Mouse (Mus musculus) induced T-regulatory cell, adult 2 months (primary cell): ENCODE data around the gene Gm10337.

Experiments used
- DNase-seq: peaks from one replicate; pipeline ENCODE4 v3.0.0-alpha.2; 2012; ENCODE audit warnings: low read depth

Gene Gm10337

DNA sequence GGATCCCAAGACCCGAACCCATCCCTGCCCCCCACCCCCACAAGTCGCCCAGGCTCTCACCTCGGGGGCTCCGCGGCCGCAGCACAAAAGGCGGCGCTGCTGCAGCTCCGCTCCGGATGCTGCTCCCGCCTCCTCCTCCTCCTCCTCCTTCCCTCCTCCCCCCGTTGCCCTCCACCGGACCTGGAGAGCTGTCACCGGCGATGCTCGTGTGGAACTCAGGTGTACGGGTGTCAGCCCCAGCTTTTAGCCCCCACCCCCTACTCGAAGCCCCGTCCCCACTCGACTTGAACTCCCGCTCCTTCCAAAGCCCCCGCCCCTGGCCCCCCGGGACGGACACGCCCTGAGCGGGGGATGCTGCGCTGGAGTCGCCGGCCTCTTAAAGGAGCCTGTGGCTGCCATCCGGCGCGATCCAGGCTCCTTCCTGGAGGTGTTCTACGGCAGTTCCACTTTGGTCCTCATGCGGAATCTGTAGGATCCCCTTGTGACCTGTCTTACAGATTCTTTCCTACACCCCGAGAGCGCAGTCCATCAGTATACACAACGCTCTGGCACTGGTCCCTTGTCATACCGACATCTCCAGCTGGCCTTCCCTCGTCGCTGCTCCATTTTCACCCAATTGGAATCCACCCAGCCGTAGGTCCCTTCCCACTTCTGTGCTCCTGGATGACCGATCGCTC is 13.3 kb downstream of the Gm10337 start, which contains the start of gene Map3k12:
TSS of gene Map3k12 (minus strand) at position 337 of the 677 bp plus-strand sequence.
- peak; percentile 84 for DNase-seq

DNA sequence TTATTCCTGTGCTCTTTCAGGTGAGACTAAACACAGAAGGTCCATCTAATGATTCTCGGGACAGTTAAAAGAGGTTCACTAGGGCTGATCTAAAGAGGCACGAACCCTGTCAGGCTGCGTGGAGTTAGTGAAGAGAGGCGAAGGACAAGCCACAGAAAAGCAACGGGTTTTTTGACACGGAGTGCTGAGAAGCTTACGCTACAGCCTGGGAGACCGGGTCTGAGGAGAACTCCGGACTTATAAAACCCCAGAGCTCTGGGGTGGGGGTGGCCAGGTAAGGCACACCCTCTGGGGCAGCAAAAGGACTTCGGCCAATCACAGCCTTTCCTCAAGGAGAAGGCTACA is 14.1 kb downstream of the Gm10337 start:
- DNase-seq: no peak

DNA sequence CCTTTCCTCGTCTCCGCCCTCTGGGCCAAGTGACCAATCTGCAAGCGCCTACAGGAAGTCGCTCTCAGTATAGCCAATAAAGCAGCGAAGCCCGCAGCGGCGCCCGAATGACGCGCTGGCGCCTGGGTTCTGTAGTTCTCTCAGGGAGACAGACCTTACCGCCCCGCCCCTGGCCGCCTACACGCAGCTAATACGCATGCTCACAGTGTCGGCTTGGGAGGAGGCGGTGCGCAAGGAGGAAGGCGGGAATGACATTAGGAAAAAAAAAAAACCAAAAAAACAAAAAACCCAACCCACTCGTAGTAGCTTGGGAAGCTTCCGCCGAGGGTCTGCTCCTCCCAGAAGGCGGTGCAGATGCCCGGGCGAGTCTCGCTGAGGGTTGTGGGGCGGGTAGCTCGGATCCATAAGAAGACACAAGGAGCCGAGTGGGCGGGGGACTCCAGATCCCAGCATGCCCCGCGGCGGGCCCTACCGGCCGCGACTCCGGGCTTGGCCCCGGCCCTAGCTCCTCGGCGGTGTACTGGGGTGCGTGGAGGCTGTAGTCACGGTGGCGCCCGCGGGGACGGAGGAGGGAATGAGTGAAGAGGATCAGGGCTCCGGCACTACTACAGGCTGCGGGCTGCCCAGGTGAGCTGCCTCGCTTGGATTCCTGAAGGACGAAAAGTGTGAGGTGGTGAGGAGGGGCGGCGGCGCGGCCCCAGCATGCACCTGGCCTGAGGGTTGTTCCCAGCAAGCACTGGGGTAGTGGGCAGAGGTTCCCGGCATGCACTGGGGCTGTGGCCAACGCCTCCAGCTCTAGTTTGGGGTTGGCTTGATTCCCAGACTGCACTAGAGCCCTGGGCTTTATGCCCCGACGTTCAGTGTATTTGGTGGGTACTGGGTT is 14.7 kb downstream of the Gm10337 start, which contains the start of gene Tarbp2:
TSS of gene Tarbp2 (plus strand) at position 217 of the 883 bp plus-strand sequence.
- DNase-seq: peak; percentile 99

DNA sequence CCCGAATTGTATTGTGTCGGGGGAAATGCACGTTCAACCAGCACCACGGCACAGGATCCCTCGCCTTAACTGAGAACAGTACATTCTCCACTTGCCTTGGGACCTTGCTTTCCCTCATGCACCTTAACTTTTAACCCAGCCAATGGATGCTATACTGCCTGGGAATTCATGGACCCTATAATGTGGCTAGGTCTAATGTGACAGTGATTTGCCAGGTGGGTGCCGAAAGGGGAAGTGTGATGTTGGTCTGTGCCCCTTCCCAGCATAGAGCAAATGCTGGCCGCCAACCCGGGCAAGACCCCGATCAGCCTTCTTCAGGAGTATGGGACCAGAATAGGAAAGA is 15.3 kb downstream of the Gm10337 start:
- DNase-seq: no peak

DNA sequence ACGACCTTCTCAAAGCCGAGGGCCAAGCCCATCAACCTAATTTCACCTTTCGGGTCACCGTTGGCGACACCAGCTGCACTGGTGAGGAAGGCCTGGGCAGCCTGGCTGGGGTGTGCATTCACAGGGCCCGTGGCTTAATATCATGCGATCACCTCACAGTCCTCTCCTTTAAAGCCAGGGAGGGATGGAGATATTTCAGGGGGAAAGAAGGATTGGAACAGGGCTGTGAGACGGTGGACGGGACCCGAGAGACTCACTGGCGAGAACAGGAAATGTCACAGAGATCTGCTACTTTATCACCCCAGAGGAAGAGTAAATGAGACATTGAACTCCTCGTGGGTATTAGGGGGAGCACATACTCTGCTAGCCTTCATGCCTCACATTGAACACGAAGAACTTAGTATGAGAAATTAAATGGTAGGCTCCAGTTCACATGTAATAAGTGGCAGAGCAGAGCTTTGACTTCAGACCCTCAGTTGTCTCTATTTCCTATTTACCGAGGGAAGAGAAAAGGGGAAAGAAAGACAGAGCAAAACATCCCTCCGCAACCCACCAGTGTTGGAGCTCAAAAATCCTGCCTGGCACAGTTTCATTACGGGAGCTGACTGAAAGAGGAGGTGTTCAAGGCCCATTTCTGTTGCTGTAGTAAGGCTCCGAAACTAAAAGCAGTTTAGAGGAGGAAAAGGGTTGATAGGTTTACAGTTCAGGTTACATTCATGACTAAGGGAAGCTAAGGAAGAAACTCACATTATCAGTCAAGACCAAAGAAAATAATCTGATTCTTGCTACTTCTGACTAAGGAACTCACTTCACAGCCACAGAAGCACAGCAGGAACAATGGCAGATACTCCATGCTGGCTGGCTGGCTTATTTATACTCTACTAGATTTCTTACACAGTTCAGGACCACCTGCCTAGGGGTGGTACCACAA is 16.0 kb downstream of the Gm10337 start:
- peak; percentile 39 for DNase-seq

DNA sequence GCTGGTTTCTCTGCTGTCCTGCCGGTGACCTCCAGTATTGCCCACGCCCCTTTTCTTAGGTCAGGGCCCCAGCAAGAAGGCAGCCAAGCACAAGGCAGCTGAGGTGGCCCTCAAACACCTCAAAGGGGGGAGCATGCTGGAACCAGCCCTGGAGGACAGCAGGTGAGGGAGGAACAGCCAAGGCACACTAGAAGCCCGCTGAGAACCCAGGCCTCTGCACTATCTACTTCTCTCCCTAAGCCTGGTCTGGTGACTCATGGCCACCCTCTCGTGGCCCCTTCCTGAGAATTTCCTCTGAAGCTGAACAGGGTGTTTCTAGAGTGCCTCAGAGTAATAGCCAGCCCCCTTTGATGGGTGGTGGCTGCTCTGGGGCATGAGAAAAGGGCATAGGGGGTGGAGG is 16.9 kb downstream of the Gm10337 start:
- no peak for DNase-seq

DNA sequence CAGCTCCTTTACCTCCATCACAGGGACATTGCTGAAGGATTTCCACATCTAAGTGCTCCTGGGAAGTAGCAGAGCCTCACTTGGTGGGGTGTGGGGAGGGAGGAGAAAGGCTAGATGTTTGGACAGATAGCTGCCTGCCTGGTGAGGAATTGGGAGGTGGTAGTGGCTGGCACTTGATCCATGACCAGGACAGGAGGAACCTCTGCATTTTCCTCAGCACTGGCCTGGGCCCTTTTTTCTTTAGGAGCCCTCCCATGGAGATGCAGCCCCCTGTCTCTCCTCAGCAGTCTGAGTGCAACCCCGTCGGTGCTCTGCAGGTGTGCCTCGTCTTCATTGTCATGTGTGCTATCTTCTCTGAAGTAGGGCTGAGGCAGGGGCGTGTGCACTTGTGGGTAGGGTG is 18.0 kb downstream of the Gm10337 start:
- DNase-seq: no peak

DNA sequence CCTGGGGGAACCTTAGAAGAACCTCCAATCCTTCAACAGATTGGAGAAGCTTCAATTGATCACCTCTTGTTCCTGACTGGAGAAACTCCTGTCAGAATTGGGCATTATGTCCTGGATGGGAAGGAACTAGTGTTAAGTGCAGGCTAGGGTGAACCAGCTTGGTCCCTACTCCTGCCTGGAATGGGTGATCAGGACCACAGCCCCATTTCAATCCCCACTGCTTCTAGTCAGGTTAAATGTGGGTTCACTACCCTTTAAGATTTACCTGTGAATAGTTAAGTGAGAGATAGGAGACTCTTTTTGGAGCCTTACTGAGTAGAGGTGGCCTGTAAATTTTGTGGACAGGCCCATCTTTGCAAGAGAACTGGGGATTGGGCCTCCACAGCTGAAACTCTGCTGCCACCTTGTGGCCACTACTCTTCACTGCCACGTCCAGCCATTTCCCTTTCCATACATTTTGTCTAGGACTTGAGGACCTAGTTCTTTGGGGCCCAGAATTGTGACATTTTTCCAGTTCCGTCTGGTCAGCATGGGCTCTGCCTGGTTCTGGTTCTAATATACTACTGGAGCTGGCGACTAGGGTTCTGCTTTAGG is 21.5 kb downstream of the Gm10337 start, which contains the start of gene Npff:
TSS of gene Npff (minus strand) at position 51 of the 594 bp plus-strand sequence.
- peak; percentile 88 for DNase-seq

DNA sequence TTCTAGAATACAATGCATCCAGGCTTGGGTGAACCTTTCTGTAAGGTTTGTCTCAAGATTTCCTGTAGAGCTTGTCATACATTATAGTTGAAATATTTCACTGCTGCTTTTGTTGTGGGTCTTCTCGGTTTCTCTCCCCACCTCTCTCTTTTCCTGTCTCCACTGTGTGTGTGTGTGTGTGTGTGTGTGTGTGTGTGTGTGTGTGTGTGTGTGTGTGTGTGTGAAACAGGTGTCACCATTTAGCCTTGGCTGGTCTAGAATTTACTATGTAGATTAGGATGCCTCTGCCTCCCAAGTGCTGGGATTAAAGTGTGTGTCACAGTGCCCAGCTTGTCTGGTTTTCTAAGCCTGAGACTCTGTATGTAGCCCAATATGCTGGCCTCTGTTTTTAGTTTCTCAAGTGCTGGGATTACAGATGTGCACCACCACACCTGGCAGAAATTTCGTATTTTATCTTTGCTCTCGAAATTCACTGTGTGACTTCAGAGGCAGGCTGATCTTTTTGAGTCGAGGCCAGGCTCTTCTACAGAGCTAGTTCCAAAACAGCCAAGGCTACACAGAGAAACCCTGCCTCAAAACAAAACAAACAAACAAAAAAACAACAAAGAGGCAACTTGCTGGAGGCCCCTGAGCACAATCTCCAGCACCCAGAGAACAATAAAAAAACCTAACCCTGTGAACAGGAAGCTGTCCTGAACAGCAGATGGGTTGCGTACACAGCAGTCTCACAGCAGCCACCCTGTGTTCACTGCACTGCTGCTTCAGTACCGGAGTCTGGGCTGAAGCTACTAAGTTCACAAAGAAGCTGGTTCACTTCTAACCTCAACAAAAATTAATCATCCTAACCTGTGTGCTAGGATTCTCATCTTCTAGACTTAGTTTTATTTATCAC is 22.8 kb downstream of the Gm10337 start:
- no peak for DNase-seq

DNA sequence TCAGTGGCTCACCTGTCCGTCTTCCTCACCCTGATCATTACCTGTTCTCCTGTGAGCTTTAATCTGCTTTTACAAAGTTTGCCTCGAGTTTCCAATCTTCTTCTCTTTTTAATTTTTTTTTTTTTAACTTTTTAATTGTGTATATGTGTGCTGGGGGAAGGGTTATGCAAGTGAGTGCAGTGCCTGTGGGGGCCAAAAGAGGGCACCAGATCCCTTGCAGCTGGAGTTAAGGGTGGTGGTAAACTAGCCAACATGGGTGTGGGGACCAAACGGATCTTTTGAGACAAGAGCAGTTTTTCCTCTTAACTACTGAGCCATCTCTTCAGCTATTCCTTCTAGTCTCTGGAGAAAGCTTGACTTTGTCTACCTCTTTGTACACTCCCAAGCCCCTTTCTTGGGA is 24.4 kb downstream of the Gm10337 start:
- peak; percentile 47 for DNase-seq

DNA sequence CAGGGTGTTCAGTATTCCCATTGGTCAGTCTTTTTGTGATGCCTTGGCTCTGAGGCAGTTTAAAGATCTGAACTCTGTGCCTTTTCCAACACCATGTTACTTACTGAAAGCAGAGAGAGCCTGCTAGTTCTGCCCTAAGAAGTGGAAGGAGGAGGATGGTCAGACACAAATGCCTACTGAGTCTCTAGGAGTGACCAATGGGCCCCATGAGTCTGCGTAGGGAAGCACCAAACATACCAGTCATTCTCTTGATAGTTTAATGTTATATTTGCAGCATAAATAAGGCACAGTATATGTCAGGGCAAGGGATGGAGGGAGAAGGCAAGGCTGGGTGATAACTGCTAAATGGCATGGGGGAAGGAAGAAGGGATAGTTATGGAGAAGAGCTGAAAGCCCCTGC is 24.9 kb downstream of the Gm10337 start:
- DNase-seq: no peak

DNA sequence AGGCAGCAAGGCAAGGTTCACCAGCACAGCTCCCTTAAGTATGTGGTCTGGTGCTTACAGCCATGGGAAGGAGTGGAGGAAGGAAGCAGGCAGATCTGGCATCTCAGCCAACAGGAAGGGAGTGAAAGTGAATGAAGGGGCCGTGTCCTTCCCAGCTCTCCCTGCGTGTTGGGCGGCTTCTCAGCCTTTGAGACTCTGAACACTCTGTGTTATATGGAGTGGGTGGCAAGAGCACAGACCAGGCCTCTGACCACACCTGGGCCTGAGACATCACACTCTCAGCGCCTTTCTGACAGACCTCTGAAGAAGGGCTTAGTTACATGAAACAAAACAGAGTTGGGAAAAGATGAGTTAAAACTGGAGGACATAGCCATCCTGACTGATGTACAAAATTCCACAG is 27.0 kb downstream of the Gm10337 start:
- DNase-seq: no peak

DNA sequence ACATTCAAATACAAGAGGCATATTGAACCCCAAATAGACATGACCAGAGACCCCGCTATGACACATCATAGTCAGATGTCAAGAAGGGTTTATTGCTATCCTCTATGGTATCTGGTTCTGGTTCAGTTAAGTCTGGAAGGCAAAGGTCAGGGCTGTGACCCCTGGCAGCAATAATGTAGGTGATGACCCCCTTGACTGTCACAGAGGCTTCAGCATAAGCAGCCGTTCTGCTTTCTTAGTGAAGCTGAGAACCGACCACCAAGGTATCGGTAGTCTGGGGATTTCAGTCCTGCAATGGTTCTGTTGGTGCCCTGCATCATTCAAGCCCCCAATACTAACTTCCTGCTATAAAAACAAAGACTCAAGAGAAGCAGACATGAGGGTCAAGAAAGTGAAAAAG is 28.1 kb downstream of the Gm10337 start:
- DNase-seq: no peak

DNA sequence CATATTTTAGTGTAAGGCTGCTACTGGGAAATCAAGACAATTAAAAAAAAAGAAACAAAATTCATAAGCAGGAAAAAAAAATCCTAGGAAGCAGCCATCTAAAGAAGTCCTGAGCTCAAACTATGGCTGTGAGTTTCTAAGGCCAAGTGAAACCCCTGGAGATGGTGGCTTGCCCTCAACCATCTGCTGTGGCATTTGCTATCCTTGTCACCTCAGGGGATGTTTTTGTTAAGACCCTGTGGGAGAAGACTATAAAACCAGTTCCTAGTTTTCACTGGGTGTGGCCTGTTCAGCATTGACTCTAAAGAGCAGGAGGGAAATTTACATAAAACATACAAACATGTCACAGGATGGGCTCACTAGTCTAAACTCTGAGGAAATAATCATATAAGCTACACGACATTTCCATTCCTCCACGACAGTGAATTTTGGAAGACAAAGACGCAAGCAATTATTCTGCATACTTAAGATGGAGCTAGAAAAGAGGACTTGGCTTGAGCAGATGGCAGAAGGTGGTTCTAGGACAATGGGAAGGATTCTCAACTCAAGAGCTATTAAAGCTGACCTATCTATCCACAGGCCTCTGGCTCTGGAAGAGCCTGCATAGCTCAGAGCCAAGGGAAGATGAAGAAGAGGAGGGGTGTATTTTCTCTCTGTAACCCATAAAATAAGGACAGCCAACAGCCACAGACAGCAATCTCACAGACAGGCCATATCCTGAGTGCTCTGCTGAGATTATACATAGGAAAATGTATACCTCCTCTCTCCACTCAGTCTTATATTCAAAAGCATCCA is 28.8 kb downstream of the Gm10337 start:
- DNase-seq: no peak

DNA sequence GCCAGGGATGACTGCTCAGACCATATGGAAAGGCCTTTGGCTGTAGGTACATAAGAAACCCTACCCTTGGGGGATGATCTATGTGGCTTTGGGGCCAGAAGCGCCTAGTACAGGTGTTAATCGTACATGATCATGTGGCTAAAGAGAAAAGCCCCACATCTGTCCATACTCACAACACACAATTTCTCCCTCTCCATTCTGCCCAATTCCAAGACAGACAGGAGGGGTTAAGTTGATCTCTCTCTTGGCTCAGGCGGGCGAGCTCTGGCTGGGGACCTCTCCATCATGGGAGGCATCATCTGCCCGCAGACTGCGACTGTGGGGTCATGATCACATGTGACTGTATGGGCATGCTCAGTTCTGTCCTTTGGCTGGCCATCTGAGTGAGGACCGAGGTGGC is 30.4 kb downstream of the Gm10337 start:
- DNase-seq: no peak

DNA sequence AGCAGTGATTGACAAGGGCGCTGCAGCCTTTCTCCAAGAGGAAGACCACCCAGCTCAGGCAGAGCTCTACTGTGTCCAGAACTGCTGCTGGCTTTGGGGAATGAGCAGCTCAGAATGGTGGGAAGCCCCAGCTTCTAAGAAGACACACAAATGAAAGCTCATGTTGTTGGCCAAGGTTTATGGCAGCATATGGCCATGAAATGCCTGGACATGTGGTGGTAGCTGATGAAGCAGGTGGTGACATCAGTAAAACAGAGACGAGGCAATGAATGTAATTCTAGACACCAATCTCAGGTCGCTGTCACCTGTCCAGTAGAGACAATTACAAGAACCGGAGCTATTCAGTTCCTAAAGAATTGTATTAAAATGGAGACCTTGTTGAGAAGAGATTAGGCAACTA is 41.3 kb downstream of the Gm10337 start:
- DNase-seq: no peak

DNA sequence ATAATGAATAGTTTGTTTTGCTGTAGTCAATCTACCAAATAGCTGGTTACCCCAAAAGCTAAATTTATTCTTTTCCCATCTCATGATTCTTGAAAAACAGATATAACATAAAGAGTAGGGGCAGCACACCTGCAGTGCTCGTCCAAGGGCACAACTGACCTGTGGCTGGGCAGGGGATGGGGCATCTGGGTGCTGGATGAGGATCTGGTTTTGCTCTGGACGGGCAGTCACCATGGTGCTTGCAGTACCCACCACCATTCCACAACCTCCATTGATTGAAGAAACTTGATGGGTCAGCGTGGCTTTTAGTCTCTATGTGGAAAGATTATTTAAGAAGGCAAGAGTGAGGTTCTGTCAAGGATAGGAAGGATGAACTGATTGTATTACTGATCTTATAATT is 42.7 kb downstream of the Gm10337 start:
- DNase-seq: no peak

DNA sequence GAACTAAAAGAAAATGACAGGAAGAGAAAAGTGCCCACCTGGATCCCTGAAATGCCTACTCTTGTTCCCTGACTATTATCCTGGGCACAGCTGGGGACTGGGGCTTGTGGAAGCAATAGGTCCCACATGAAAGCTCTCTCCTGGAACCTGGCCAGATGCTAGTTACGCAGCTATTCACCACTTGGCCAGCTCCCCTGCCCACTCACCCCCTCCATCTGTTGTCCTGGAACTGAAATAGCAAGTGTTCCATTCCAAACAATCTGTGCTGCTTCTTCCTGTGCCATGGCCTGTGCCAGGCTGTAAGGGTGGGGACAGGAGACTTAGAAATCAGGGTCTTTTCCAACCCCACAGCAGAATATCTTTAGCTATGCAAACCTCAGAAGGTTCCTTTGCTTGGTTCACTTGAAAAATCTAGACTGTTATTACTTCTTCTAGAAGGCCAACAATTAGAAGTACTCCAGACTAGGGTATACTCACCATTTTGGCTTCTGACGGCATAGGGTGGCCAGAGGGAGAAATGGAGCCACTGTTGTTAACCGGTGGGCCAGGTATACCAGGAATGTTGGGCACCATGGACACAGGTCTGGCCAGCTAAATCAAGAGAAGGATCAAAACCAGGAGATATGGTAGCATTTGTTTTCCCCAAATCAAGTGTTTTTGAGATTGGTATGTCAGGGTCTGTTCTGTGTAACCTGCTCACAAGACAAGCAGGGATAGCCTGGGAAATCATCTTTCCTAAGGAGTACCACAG is 43.3 kb downstream of the Gm10337 start:
- DNase-seq: no peak

DNA sequence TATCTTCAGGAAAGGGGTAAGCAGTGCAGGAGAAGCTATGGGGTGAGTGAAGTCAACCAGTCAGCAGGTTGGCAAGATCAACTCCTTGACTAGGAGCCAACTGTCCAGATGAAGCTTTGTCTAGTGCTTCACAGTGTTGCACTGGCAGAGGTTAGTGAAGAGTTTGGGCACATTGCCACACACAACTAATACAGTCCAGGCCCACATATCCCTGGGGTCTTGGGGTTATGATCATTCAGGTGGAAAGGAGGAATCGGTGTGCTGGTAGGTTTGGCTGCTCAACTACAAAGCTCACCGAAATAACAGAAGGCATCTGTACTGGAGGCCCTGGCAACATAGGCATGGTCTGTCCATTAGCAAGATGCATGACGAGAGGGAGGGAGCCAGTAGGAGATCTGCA is 44.0 kb downstream of the Gm10337 start:
- no peak for DNase-seq
